26 mouse cellular contexts compared by ENCODE assay signal in genomic region chr3:126657895-126658294, GRCm38 (mm10).
DNase-seq lines count a peak whose midpoint lies in the region; ATAC-seq and TF ChIP-seq lines count a peak whose summit lies in the region.
"Had no signal": no experiment of that assay in that cellular context is flagged by ENCODE, and none has a peak within 500 bp of the region (broad histone marks: within the 10 kb centered on the region; RNA-seq: fewer than 3 reads in every experiment).

No protein-coding gene starts in this region.

- TF ChIP-seq POLR2A in kidney, adult 2 months (IDR thresholded peaks at IDR 0.05; ENCODE audit: low read depth, low read length) = no peak

- H3K27ac ChIP-seq in heart, embryonic 10.5 days = peak overlapping the region; percentile 70; the same call in 1 of the 2 replicates
- H3K27ac ChIP-seq in intestine, embryonic 14.5 days (ENCODE audit: low read depth) = no peak overlapping the region
- H3K27ac ChIP-seq in intestine, postnatal 0 days (ENCODE audit: low read depth, low read length) = no peak overlapping the region
- H3K27ac ChIP-seq in macrophage = peak overlapping the region; percentile 13; the same call in 1 of the 2 replicates
- H3K27ac ChIP-seq in hindbrain, postnatal 0 days = no peak overlapping the region
- no peak overlapping the region for H3K27ac ChIP-seq in kidney, adult 2 months (ENCODE audit: insufficient read depth, low read depth, low read length)
- H3K27ac ChIP-seq: embryonic facial prominence, embryonic 15.5 days; limb, embryonic 10.5 days; liver, embryonic 15.5 days; lung, embryonic 15.5 days; midbrain, embryonic 15.5 days; neural tube, embryonic 13.5 days had no signal

- peaks cover 80% of the 10 kb centered on the region for H3K79me2 ChIP-seq in macrophage (ENCODE audit: inconsistent target)

- no peak for ATAC-seq in intestine, embryonic 14.5 days (replicated peaks; ENCODE audit: low FRiP score, low TSS enrichment, low read depth)
- no peak for ATAC-seq in intestine, postnatal 0 days
- no peak for ATAC-seq in hindbrain, postnatal 0 days
- ATAC-seq: forebrain, embryonic 14.5 days; midbrain, embryonic 15.5 days had no signal

- H3K9me3 ChIP-seq in heart, embryonic 10.5 days = no peaks in the 10 kb centered on the region
- no peaks in the 10 kb centered on the region for H3K9me3 ChIP-seq in intestine, embryonic 14.5 days (ENCODE audit: control insufficient read depth, low read length)
- H3K9me3 ChIP-seq in intestine, postnatal 0 days (ENCODE audit: control insufficient read depth) = no peaks in the 10 kb centered on the region
- H3K9me3 ChIP-seq in hindbrain, postnatal 0 days (ENCODE audit: low read length) = no peaks in the 10 kb centered on the region
- H3K9me3 ChIP-seq: embryonic facial prominence, embryonic 15.5 days; limb, embryonic 10.5 days; liver, embryonic 15.5 days; lung, embryonic 15.5 days; midbrain, embryonic 15.5 days; neural tube, embryonic 13.5 days had no signal

- peaks cover 55% of the 10 kb centered on the region for H3K4me1 ChIP-seq in heart, embryonic 10.5 days
- H3K4me1 ChIP-seq in intestine, embryonic 14.5 days (replicated peaks; ENCODE audit: control insufficient read depth, insufficient read depth, low read length) = no peaks in the 10 kb centered on the region
- no peaks in the 10 kb centered on the region for H3K4me1 ChIP-seq in intestine, postnatal 0 days (replicated peaks; ENCODE audit: control insufficient read depth, insufficient read depth, low read length)
- no peaks in the 10 kb centered on the region for H3K4me1 ChIP-seq in hindbrain, postnatal 0 days (ENCODE audit: insufficient read depth, low read length)
- H3K4me1 ChIP-seq in kidney, adult 2 months (ENCODE audit: control insufficient read depth, insufficient read depth, low read length) = peaks cover 12% of the 10 kb centered on the region; the same call in 1 of the 2 replicates
- H3K4me1 ChIP-seq: liver, embryonic 15.5 days; midbrain, embryonic 15.5 days had no signal

- intact Hi-C loops in heart, postnatal 14 days (cut with DNase I) = no loop called here

- H3K9ac ChIP-seq in intestine, embryonic 14.5 days (ENCODE audit: low read length) = no peak overlapping the region
- no peak overlapping the region for H3K9ac ChIP-seq in intestine, postnatal 0 days (ENCODE audit: low read depth, low read length)
- no peak overlapping the region for H3K9ac ChIP-seq in hindbrain, postnatal 0 days (replicated peaks; ENCODE audit: low read length)
- H3K9ac ChIP-seq: embryonic facial prominence, embryonic 15.5 days; liver, embryonic 15.5 days; lung, embryonic 15.5 days; midbrain, embryonic 15.5 days; neural tube, embryonic 13.5 days had no signal

- no peak overlapping the region for H3K4me3 ChIP-seq in heart, embryonic 10.5 days
- no peak overlapping the region for H3K4me3 ChIP-seq in intestine, embryonic 14.5 days (ENCODE audit: low read depth, low read length)
- no peak overlapping the region for H3K4me3 ChIP-seq in intestine, postnatal 0 days (ENCODE audit: low read depth, low read length)
- no peak overlapping the region for H3K4me3 ChIP-seq in macrophage (ENCODE audit: inconsistent target)
- H3K4me3 ChIP-seq in hindbrain, postnatal 0 days (ENCODE audit: low read length) = no peak overlapping the region
- no peak overlapping the region for H3K4me3 ChIP-seq in kidney, adult 2 months (ENCODE audit: insufficient read depth, low read depth, low read length)
- H3K4me3 ChIP-seq: embryonic facial prominence, embryonic 15.5 days; limb, embryonic 10.5 days; liver, embryonic 15.5 days; lung, embryonic 15.5 days; midbrain, embryonic 15.5 days; neural tube, embryonic 13.5 days had no signal

- no peak for DNase-seq in heart, embryonic 10.5 days (ENCODE audit: low spot score)
- no peak for DNase-seq in heart, postnatal 14 days
- peak; percentile 21 for DNase-seq in intestine, embryonic 14.5 days (ENCODE audit: low spot score)
- DNase-seq in T-cell, adult 2 months (ENCODE audit: low spot score) = peak; percentile 6
- DNase-seq in hindbrain, postnatal 0 days (ENCODE audit: low spot score) = no peak
- DNase-seq in kidney, adult 2 months = no peak
- DNase-seq: adrenal gland, postnatal 14 days; cerebellum, adult 8-10 months; gastrocnemius, postnatal 25 days; kidney, adult 9 months; kidney, postnatal 14 days; liver; lung, postnatal 36 days; retina, postnatal 1 day; right cerebral cortex, postnatal 25 days; spleen, adult 18-20 months had no signal

- TF ChIP-seq CTCF in intestine, postnatal 0 days (IDR thresholded peaks at IDR 0.05; ENCODE audit: low read depth) = no peak
- TF ChIP-seq CTCF in hindbrain, postnatal 0 days (IDR thresholded peaks at IDR 0.05; ENCODE audit: low read depth) = no peak
- TF ChIP-seq CTCF in kidney, adult 2 months (conservative IDR thresholded peaks at IDR 0.05; ENCODE audit: insufficient read depth, insufficient read length, low read depth, low read length) = no peak

- H3K4me2 ChIP-seq in intestine, embryonic 14.5 days (ENCODE audit: low read length) = no peak overlapping the region
- no peak overlapping the region for H3K4me2 ChIP-seq in intestine, postnatal 0 days (replicated peaks; ENCODE audit: low read depth)
- H3K4me2 ChIP-seq in hindbrain, postnatal 0 days (ENCODE audit: low read depth, low read length) = no peak overlapping the region
- H3K4me2 ChIP-seq: embryonic facial prominence, embryonic 15.5 days; liver, embryonic 15.5 days; lung, embryonic 15.5 days; midbrain, embryonic 15.5 days; neural tube, embryonic 13.5 days had no signal

- no peaks in the 10 kb centered on the region for H3K27me3 ChIP-seq in heart, embryonic 10.5 days (ENCODE audit: insufficient read depth, poor library complexity, severe bottlenecking)
- H3K27me3 ChIP-seq in intestine, embryonic 14.5 days (replicated peaks; ENCODE audit: control insufficient read depth, insufficient read depth, low read length) = no peaks in the 10 kb centered on the region
- no peaks in the 10 kb centered on the region for H3K27me3 ChIP-seq in intestine, postnatal 0 days (replicated peaks; ENCODE audit: control insufficient read depth, insufficient read depth, low read length)
- no peaks in the 10 kb centered on the region for H3K27me3 ChIP-seq in hindbrain, postnatal 0 days (ENCODE audit: insufficient read depth, low read length)
- no peaks in the 10 kb centered on the region for H3K27me3 ChIP-seq in kidney, adult 2 months (replicated peaks; ENCODE audit: control insufficient read depth, insufficient read depth, low read length)
- H3K27me3 ChIP-seq: embryonic facial prominence, embryonic 15.5 days; liver, embryonic 15.5 days; lung, embryonic 15.5 days; midbrain, embryonic 15.5 days; neural tube, embryonic 13.5 days had no signal

- WGBS in heart, embryonic 10.5 days = 57% methylated on average over 4 of the region's 4 CpGs
- WGBS in intestine, embryonic 14.5 days = 70% methylated on average over 4 of the region's 4 CpGs
- WGBS in intestine, postnatal 0 days = 68% methylated on average over 4 of the region's 4 CpGs
- 26% methylated on average over 4 of the region's 4 CpGs for WGBS in macrophage (ENCODE audit: missing documents)
- WGBS in hindbrain, postnatal 0 days = 64% methylated on average over 4 of the region's 4 CpGs
- 66% methylated on average over 4 of the region's 4 CpGs for WGBS in kidney, adult 2 months

- no peaks in the 10 kb centered on the region for H3K36me3 ChIP-seq in heart, embryonic 10.5 days
- H3K36me3 ChIP-seq in intestine, embryonic 14.5 days (ENCODE audit: control insufficient read depth, insufficient read depth, low read length) = no peaks in the 10 kb centered on the region
- no peaks in the 10 kb centered on the region for H3K36me3 ChIP-seq in intestine, postnatal 0 days (ENCODE audit: control insufficient read depth, insufficient read depth)
- H3K36me3 ChIP-seq in macrophage (ENCODE audit: inconsistent target) = no peaks in the 10 kb centered on the region
- no peaks in the 10 kb centered on the region for H3K36me3 ChIP-seq in hindbrain, postnatal 0 days (ENCODE audit: insufficient read depth, low read length)
- no peaks in the 10 kb centered on the region for H3K36me3 ChIP-seq in kidney, adult 2 months (ENCODE audit: control insufficient read depth, insufficient read depth, low read length)
- H3K36me3 ChIP-seq: embryonic facial prominence, embryonic 15.5 days; G1E; limb, embryonic 10.5 days; liver, embryonic 15.5 days; lung, embryonic 15.5 days; midbrain, embryonic 15.5 days; neural tube, embryonic 13.5 days had no signal

Comparison
In these comparisons a context has a peak if more than half of its experiments do, and no peak if none do; other contexts are left out.
1. DNase-seq: peak in intestine, embryonic 14.5 days (single experiment) and T-cell, adult 2 months (single experiment); none in heart, embryonic 10.5 days (single experiment), heart, postnatal 14 days (0 of 2), hindbrain, postnatal 0 days (single experiment) and kidney, adult 2 months (single experiment).
2. H3K27ac ChIP-seq: peak in heart, embryonic 10.5 days (single experiment) and macrophage (single experiment); none in intestine, embryonic 14.5 days (single experiment), intestine, postnatal 0 days (single experiment), hindbrain, postnatal 0 days (single experiment) and kidney, adult 2 months (single experiment).